Mouse (Mus musculus) liver, embryonic 14.5 days (tissue): Measurements from ENCODE around the gene Tulp1.

ENCODE experiments used
- CTCF ChIP-seq: IDR thresholded peaks from 2 replicates; pipeline ENCODE4 v1.5.1; 2016; ENCODE audit warnings: antibody characterized with exemption, low read depth, control low read depth
- EP300 ChIP-seq: IDR thresholded peaks from 2 replicates; pipeline ENCODE4 v1.6.1; 2016; ENCODE audit warnings: antibody characterized with exemption, low read depth

DNA sequence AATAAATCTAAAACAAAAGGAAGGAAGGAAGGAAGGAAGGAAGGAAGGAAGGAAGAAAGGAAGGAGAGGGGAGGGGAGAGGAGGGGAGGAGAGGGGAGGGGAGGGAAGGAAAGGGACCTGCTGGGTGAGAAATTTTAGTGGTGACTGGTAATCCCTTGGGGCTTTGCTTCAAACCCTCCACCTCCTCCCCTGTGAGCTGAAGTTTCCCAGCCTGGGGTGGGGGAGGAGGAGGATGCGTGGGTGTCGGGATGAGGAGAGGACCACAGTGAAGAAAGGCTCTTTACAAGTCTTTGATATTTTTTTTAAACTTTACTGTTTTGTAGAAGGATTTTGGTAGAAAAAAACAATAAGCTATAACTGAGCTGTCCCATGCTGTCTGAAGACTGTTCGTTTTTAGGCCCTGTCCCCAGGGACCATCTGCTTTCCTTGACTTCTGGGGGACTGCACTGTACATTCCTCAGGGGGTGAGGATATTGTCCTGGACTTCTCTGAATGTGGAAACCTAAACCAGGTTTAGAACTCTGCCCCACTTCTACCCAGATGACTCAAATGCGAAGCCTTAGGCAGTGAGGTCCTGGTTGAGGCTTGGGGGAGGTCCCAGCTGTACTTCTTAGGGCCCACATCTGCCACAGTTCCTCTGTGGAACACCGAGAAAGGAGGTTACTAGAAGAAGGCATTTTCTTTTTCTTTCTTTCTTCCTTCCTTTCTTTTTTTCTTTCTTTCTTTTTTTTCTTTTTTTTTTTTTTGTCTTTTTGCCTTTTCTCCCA lies 53.5 kb downstream of the Tulp1 start:
- TF ChIP-seq CTCF (no peak), EP300 (no peak)
